Comparison of ENCODE assay signal across 28 mouse cellular contexts in the genomic region with DNA sequence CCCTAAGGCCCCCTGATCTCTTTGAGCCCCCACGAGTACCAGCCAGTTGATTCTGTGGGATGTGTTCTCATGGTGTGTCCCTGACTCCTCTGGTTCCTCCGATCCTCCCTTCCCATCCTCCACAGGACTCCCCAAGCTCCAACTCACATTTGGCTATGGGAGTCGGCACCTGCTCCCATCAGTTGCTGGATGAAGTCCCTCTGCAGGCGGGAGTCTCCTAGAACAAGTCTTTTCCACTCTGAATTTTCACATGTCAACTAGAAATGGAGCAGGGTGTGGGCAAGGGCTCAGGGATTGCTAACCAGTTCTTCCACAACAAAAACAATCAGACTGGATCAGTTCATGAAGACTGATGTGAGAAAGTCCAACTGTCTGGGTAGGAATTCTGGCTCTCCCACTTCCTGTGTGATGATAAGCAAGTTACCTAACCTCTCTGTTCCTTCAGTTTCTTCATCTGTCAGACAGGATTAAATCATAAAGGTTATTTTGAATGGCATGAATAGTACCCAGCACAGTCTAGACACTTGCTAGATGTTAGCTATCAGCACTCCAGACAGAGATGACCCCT. TPM values are rescaled to one million over a fixed set of nuclear protein-coding genes. Genes with fewer than 3 reads are reported as not detected.
DNase-seq lines count a peak whose midpoint lies in the region; ATAC-seq and TF ChIP-seq lines count a peak whose summit lies in the region.
"Had no signal": no experiment of that assay in that cellular context is flagged by ENCODE, and none has a peak within 500 bp of the region (broad histone marks: within the 10 kb centered on the region; RNA-seq: fewer than 3 reads in every experiment).

No protein-coding gene starts in this region.

- H3K36me3 ChIP-seq in midbrain, embryonic 10.5 days = no peaks in the 10 kb centered on the region
- H3K36me3 ChIP-seq in midbrain, postnatal 0 days (ENCODE audit: insufficient read depth, low read length) = no peaks in the 10 kb centered on the region
- H3K36me3 ChIP-seq in limb, embryonic 10.5 days = no peaks in the 10 kb centered on the region
- no peaks in the 10 kb centered on the region for H3K36me3 ChIP-seq in myocyte (ENCODE audit: control insufficient read depth, insufficient read depth)
- H3K36me3 ChIP-seq: embryonic facial prominence, embryonic 13.5 days; forebrain, embryonic 15.5 days; G1E; hindbrain, embryonic 12.5 days had no signal

- peak; percentile 24 for DNase-seq in gastrocnemius, adult 2 months
- no peak for DNase-seq in gastrocnemius, adult 8-10 months (ENCODE audit: low spot score in 2 of 2)
- peak; percentile 46 for DNase-seq in midbrain, embryonic 10.5 days (ENCODE audit: low spot score)
- no peak for DNase-seq in midbrain, postnatal 0 days (ENCODE audit: low spot score)
- no peak for DNase-seq in limb, embryonic 10.5 days (ENCODE audit: low spot score)
- DNase-seq in spleen, postnatal 36 days (ENCODE audit: low spot score in 2 of 2) = no peak
- no peak for DNase-seq in layer of hippocampus, adult 8-10 months (ENCODE audit: low spot score in 2 of 2)
- DNase-seq: cerebellum, adult 11 months; cerebellum, adult 9-11 months; heart, postnatal 10 days; kidney, adult 18-20 months; left cerebral cortex, postnatal 4 days; liver, postnatal 0 days; thymus, adult 2 months; thymus, postnatal 4 days had no signal

- no peak overlapping the region for H3K4me2 ChIP-seq in midbrain, postnatal 0 days (ENCODE audit: low read depth, low read length, poor library complexity, severe bottlenecking)
- H3K4me2 ChIP-seq in myocyte (ENCODE audit: low read depth) = no peak overlapping the region
- H3K4me2 ChIP-seq: embryonic facial prominence, embryonic 13.5 days; forebrain, embryonic 15.5 days; hindbrain, embryonic 12.5 days; liver, embryonic 11.5 days had no signal

- no peak overlapping the region for H3K27ac ChIP-seq in gastrocnemius, adult 2 months
- peak overlapping the region; percentile 89 for H3K27ac ChIP-seq in midbrain, embryonic 10.5 days (replicated peaks)
- no peak overlapping the region for H3K27ac ChIP-seq in midbrain, postnatal 0 days (ENCODE audit: low read depth, low read length)
- 0 out of 2 replicates have a peak overlapping the region, but pooled peaks have one; percentile 20 for H3K27ac ChIP-seq in limb, embryonic 10.5 days
- H3K27ac ChIP-seq: embryonic facial prominence, embryonic 13.5 days; forebrain, embryonic 15.5 days; hindbrain, embryonic 12.5 days; kidney, postnatal 0 days; macrophage; stomach, postnatal 0 days had no signal

- intact Hi-C loops in gastrocnemius, adult 2 months (cut with DNase I) = no loop called here

- H3K9ac ChIP-seq in midbrain, postnatal 0 days (replicated peaks; ENCODE audit: low read length, poor library complexity, severe bottlenecking) = no peak overlapping the region
- H3K9ac ChIP-seq: embryonic facial prominence, embryonic 13.5 days; forebrain, embryonic 15.5 days; hindbrain, embryonic 12.5 days; liver, postnatal 0 days had no signal

- no peak for TF ChIP-seq CTCF in gastrocnemius, adult 2 months (IDR thresholded peaks at IDR 0.05)
- TF ChIP-seq CTCF in midbrain, postnatal 0 days (IDR thresholded peaks at IDR 0.05) = no peak

- no peak overlapping the region for H3ac ChIP-seq in myocyte (ENCODE audit: control insufficient read depth, insufficient read length)

- H3K4me1 ChIP-seq in midbrain, embryonic 10.5 days = peaks cover 62% of the 10 kb centered on the region
- H3K4me1 ChIP-seq in midbrain, postnatal 0 days (ENCODE audit: insufficient read depth, low read length) = no peaks in the 10 kb centered on the region
- H3K4me1 ChIP-seq in limb, embryonic 10.5 days = peaks cover 34% of the 10 kb centered on the region
- H3K4me1 ChIP-seq: forebrain, embryonic 15.5 days had no signal

- no peak overlapping the region for H3K4me3 ChIP-seq in gastrocnemius, adult 2 months
- peak overlapping the region; percentile 20; the same call in 1 of the 2 replicates for H3K4me3 ChIP-seq in midbrain, embryonic 10.5 days
- H3K4me3 ChIP-seq in midbrain, postnatal 0 days (ENCODE audit: low read depth, low read length) = no peak overlapping the region
- H3K4me3 ChIP-seq in limb, embryonic 10.5 days = no peak overlapping the region
- H3K4me3 ChIP-seq in myocyte = no peak overlapping the region
- H3K4me3 ChIP-seq: embryonic facial prominence, embryonic 13.5 days; erythroblast, embryonic 14.5 days; forebrain, embryonic 15.5 days; hindbrain, embryonic 12.5 days had no signal

- no peaks in the 10 kb centered on the region for H3K27me3 ChIP-seq in midbrain, embryonic 10.5 days (ENCODE audit: low read depth, poor library complexity, severe bottlenecking)
- H3K27me3 ChIP-seq in midbrain, postnatal 0 days (ENCODE audit: insufficient read depth, low read length) = no peaks in the 10 kb centered on the region
- no peaks in the 10 kb centered on the region for H3K27me3 ChIP-seq in limb, embryonic 10.5 days (ENCODE audit: low read depth, poor library complexity, severe bottlenecking)
- H3K27me3 ChIP-seq in myocyte (ENCODE audit: control insufficient read depth, insufficient read depth, insufficient read length) = no peaks in the 10 kb centered on the region
- H3K27me3 ChIP-seq: CH12.LX; embryonic facial prominence, embryonic 13.5 days; forebrain, embryonic 15.5 days; hindbrain, embryonic 12.5 days; Patski had no signal

- 52% methylated on average over 4 of the region's 4 CpGs for WGBS in midbrain, embryonic 10.5 days
- WGBS in midbrain, postnatal 0 days = 40% methylated on average over 4 of the region's 4 CpGs
- 63% methylated on average over 4 of the region's 4 CpGs for WGBS in limb, embryonic 10.5 days

- no peak for TF ChIP-seq POLR2A in myocyte (IDR thresholded peaks at IDR 0.05; ENCODE audit: insufficient read length, low read depth)

- H3K79me2 ChIP-seq in myocyte (ENCODE audit: control insufficient read depth, insufficient read depth) = no peaks in the 10 kb centered on the region

- no peaks in the 10 kb centered on the region for H3K9me3 ChIP-seq in midbrain, embryonic 10.5 days (replicated peaks)
- H3K9me3 ChIP-seq in midbrain, postnatal 0 days (ENCODE audit: low read length) = no peaks in the 10 kb centered on the region
- no peaks in the 10 kb centered on the region for H3K9me3 ChIP-seq in limb, embryonic 10.5 days (replicated peaks)
- H3K9me3 ChIP-seq: embryonic facial prominence, embryonic 13.5 days; forebrain, embryonic 15.5 days; hindbrain, embryonic 12.5 days had no signal

- ATAC-seq in midbrain, postnatal 0 days (ENCODE audit: low FRiP score) = no peak
- ATAC-seq: forebrain, embryonic 15.5 days; inflammation-experienced regulatory T-cells, adult 6 months; Patski had no signal

TF ChIP-seq in myocyte, 11 proteins besides CTCF, POLR2A, EP300 and RAD21:
- TF ChIP-seq CEBPB (IDR thresholded peaks at IDR 0.05; ENCODE audit: insufficient read depth, poor library complexity, severe bottlenecking) = no peak
- no peak for TF ChIP-seq REST (IDR thresholded peaks at IDR 0.05; ENCODE audit: insufficient read depth, insufficient read length)
- no peak for TF ChIP-seq SRF (IDR thresholded peaks at IDR 0.05; ENCODE audit: control insufficient read depth, insufficient read length, low read depth)
- TF ChIP-seq MYOD1 (IDR thresholded peaks at IDR 0.05; ENCODE audit: control insufficient read depth in 1 of 3, insufficient read length in 2 of 3, low read depth in 2 of 3) = peak; percentile 38 to 72 (median 47)
- no peak for TF ChIP-seq MYOG (IDR thresholded peaks at IDR 0.05; ENCODE audit: control insufficient read depth in 1 of 3, insufficient read depth in 1 of 3, insufficient read length in 2 of 3, low read depth in 2 of 3)
- TF ChIP-seq TCF12 (IDR thresholded peaks at IDR 0.05; ENCODE audit: insufficient read depth, poor library complexity, severe bottlenecking) = no peak
- TF ChIP-seq POLR2AphosphoS2 (IDR thresholded peaks at IDR 0.05; ENCODE audit: insufficient read length, low read depth) = no peak
- no peak for TF ChIP-seq USF1 (IDR thresholded peaks at IDR 0.05; ENCODE audit: low read depth)

RNA-seq across cellular contexts. Expression of a gene that starts 36.7 kb away (rescaled TPM):
- total RNA-seq in gastrocnemius, adult 2 months (2021) = 10 to 100 TPM; 21.4 to 31.0 TPM
- 10 to 100 TPM; 16.4 to 23.6 (median 17.2) TPM for total RNA-seq in gastrocnemius, adult 8-10 months (2022)
- polyA plus RNA-seq in midbrain, embryonic 10.5 days (2016; fragmentation: Nextera tagmentation; extraction: Ambion mirVana) = 3.0 and 4.0 TPM in 2 replicates
- 21.1 and 37.9 TPM in 2 replicates for total RNA-seq in midbrain, postnatal 0 days (2014; rRNA removed)
- 2.2 and 2.7 TPM in 2 replicates for polyA plus RNA-seq in midbrain, postnatal 0 days (2015; fragmentation: Nextera tagmentation; extraction: Ambion mirVana)
- 0.69 and 1.2 TPM in 2 replicates for polyA plus RNA-seq in limb, embryonic 10.5 days (2016; fragmentation: Nextera tagmentation; extraction: Ambion mirVana)
- 21.8 TPM for polyA plus RNA-seq in myocyte (2012; fragmentation: generic; extraction: Trizol)
- 10 to 100 TPM; 52.6 to 70.1 (median 59.9) TPM for total RNA-seq in layer of hippocampus, adult 8-10 months (2022)
- polyA plus RNA-seq: G1E; inflammation-experienced regulatory T-cells, adult 6 months had no signal

RNA-seq across cellular contexts. Expression of a gene that starts 56.7 kb away (rescaled TPM):
- 10 to 100 TPM in 1 of 2 experiments, 1 to 10 TPM in 1; 7.5 to 10.6 TPM for total RNA-seq in gastrocnemius, adult 2 months (2021)
- total RNA-seq in gastrocnemius, adult 8-10 months (2022) = 1 to 10 TPM; 5.3 to 7.8 (median 5.7) TPM
- 66.1 and 69.7 TPM in 2 replicates for polyA plus RNA-seq in midbrain, embryonic 10.5 days (2016; fragmentation: Nextera tagmentation; extraction: Ambion mirVana)
- 52.3 and 58.5 TPM in 2 replicates for total RNA-seq in midbrain, postnatal 0 days (2014; rRNA removed)
- 46.4 and 52.7 TPM in 2 replicates for polyA plus RNA-seq in midbrain, postnatal 0 days (2015; fragmentation: Nextera tagmentation; extraction: Ambion mirVana)
- polyA plus RNA-seq in limb, embryonic 10.5 days (2016; fragmentation: Nextera tagmentation; extraction: Ambion mirVana) = 53.6 and 63.3 TPM in 2 replicates
- 58.8 TPM for polyA plus RNA-seq in myocyte (2012; fragmentation: generic; extraction: Trizol)
- 10 to 100 TPM; 18.8 to 20.8 (median 19.8) TPM for total RNA-seq in layer of hippocampus, adult 8-10 months (2022)

Comparison
In these comparisons a context has a peak if more than half of its experiments do, and no peak if none do; other contexts are left out.
1. DNase-seq: peak in gastrocnemius, adult 2 months (single experiment) and midbrain, embryonic 10.5 days (single experiment); none in gastrocnemius, adult 8-10 months (0 of 2), midbrain, postnatal 0 days (single experiment), limb, embryonic 10.5 days (single experiment), spleen, postnatal 36 days (0 of 2) and layer of hippocampus, adult 8-10 months (0 of 2).
2. H3K27ac ChIP-seq: peak in midbrain, embryonic 10.5 days (single experiment) and limb, embryonic 10.5 days (single experiment); none in gastrocnemius, adult 2 months (single experiment) and midbrain, postnatal 0 days (single experiment).